In genomic region chr12:71049596-71050265, GRCm38 (mm10) we compare ENCODE assay signal across 9 mouse cellular contexts. TPM values are rescaled to one million over a fixed set of nuclear protein-coding genes. Genes with fewer than 3 reads are reported as not detected.
DNase-seq lines count a peak whose midpoint lies in the region; ATAC-seq and TF ChIP-seq lines count a peak whose summit lies in the region.
"Had no signal": no experiment of that assay in that cellular context is flagged by ENCODE, and none has a peak within 500 bp of the region (broad histone marks: within the 10 kb centered on the region; RNA-seq: fewer than 3 reads in every experiment).

No protein-coding gene starts in this region.

- H3K36me3 ChIP-seq in forebrain, embryonic 11.5 days (ENCODE audit: control insufficient read depth, insufficient read depth, low read length), result peaks cover 6% of the 10 kb centered on the region; the same call in 1 of the 2 replicates
- peaks cover 33% of the 10 kb centered on the region for H3K36me3 ChIP-seq in forebrain, embryonic 10.5 days (replicated peaks)
- H3K36me3 ChIP-seq in liver, adult 2 months (ENCODE audit: control insufficient read depth, insufficient read depth, low read length), result peaks cover 14% of the 10 kb centered on the region
- H3K36me3 ChIP-seq in liver, embryonic 12.5 days, result peaks cover 31% of the 10 kb centered on the region

- H3K9me3 ChIP-seq in forebrain, embryonic 11.5 days (ENCODE audit: control insufficient read depth, low read length), result no peaks in the 10 kb centered on the region
- H3K9me3 ChIP-seq in forebrain, embryonic 10.5 days, result no peaks in the 10 kb centered on the region
- H3K9me3 ChIP-seq in liver, embryonic 12.5 days (replicated peaks), result no peaks in the 10 kb centered on the region
- H3K9me3 ChIP-seq: embryonic facial prominence, embryonic 12.5 days had no signal

- 88% methylated on average over 10 of the region's 10 CpGs for WGBS in forebrain, embryonic 11.5 days
- 92% methylated on average over 10 of the region's 10 CpGs for WGBS in forebrain, embryonic 10.5 days
- 55% methylated on average over 10 of the region's 10 CpGs for WGBS in liver, adult 2 months
- 82% methylated on average over 10 of the region's 10 CpGs for WGBS in liver, embryonic 12.5 days (ENCODE audit: insufficient replicate concordance)

- peak overlapping the region; percentile 37 for H3K27ac ChIP-seq in forebrain, embryonic 11.5 days (ENCODE audit: low read depth, low read length)
- H3K27ac ChIP-seq in forebrain, embryonic 10.5 days, result no peak overlapping the region
- peak overlapping the region; percentile 50; the same call in 1 of the 2 replicates for H3K27ac ChIP-seq in liver, adult 2 months (replicated peaks; ENCODE audit: insufficient read depth, low read depth, low read length)
- no peak overlapping the region for H3K27ac ChIP-seq in liver, embryonic 12.5 days
- H3K27ac ChIP-seq: embryonic facial prominence, embryonic 12.5 days had no signal

- TF ChIP-seq POLR2A in liver, adult 2 months (IDR thresholded peaks at IDR 0.05; ENCODE audit: extremely low read depth, insufficient read depth, low read length), result no peak
- TF ChIP-seq POLR2A in brain, embryonic 14.5 days (IDR thresholded peaks at IDR 0.05; ENCODE audit: borderline replicate concordance, extremely low read depth, insufficient read depth, insufficient read length, poor library complexity, severe bottlenecking), result no peak

- H3K4me2 ChIP-seq in forebrain, embryonic 11.5 days (ENCODE audit: low read depth, low read length, severe bottlenecking), result 0 out of 2 replicates have a peak overlapping the region, but pooled peaks have one; percentile 26
- no peak overlapping the region for H3K4me2 ChIP-seq in liver, embryonic 12.5 days
- H3K4me2 ChIP-seq: embryonic facial prominence, embryonic 12.5 days had no signal

- H3K4me1 ChIP-seq in forebrain, embryonic 11.5 days (replicated peaks; ENCODE audit: control insufficient read depth, insufficient read depth, low read length), result peaks cover 3% of the 10 kb centered on the region; the same call in 1 of the 2 replicates
- peaks cover 10% of the 10 kb centered on the region; the same call in 1 of the 2 replicates for H3K4me1 ChIP-seq in forebrain, embryonic 10.5 days
- peaks cover 17% of the 10 kb centered on the region for H3K4me1 ChIP-seq in liver, adult 2 months (ENCODE audit: control insufficient read depth, insufficient read depth, low read length)
- peaks cover 11% of the 10 kb centered on the region for H3K4me1 ChIP-seq in liver, embryonic 12.5 days

- TF ChIP-seq CTCF in liver, adult 2 months (IDR thresholded peaks at IDR 0.05; ENCODE audit: low read depth, low read length), result no peak
- no peak for TF ChIP-seq CTCF in brain, embryonic 14.5 days (IDR thresholded peaks at IDR 0.05; ENCODE audit: borderline replicate concordance, extremely low read depth, insufficient read depth, insufficient read length)

- peak overlapping the region; percentile 15; the same call in 1 of the 2 replicates for H3K4me3 ChIP-seq in forebrain, embryonic 11.5 days (ENCODE audit: low read depth, low read length)
- H3K4me3 ChIP-seq in forebrain, embryonic 10.5 days, result no peak overlapping the region
- H3K4me3 ChIP-seq in liver, adult 2 months (ENCODE audit: insufficient read depth, low read depth, low read length), result no peak overlapping the region
- no peak overlapping the region for H3K4me3 ChIP-seq in liver, embryonic 12.5 days
- H3K4me3 ChIP-seq: embryonic facial prominence, embryonic 12.5 days had no signal

- no peak for ATAC-seq in forebrain, embryonic 11.5 days (replicated peaks; ENCODE audit: low FRiP score)
- ATAC-seq in liver, embryonic 12.5 days, result no peak
- no peak for ATAC-seq in CD4-positive, CD25-positive, alpha-beta regulatory T cell, adult 4 months

- peaks cover 4% of the 10 kb centered on the region; the same call in 1 of the 2 replicates for H3K79me2 ChIP-seq in liver, adult 2 months (ENCODE audit: control insufficient read depth, insufficient read depth, low read length)

- no peaks in the 10 kb centered on the region for H3K27me3 ChIP-seq in forebrain, embryonic 11.5 days (ENCODE audit: control insufficient read depth, insufficient read depth, low read length)
- no peaks in the 10 kb centered on the region for H3K27me3 ChIP-seq in forebrain, embryonic 10.5 days (ENCODE audit: poor library complexity, severe bottlenecking)
- no peaks in the 10 kb centered on the region for H3K27me3 ChIP-seq in liver, adult 2 months (ENCODE audit: control insufficient read depth, insufficient read depth, low read length)
- H3K27me3 ChIP-seq in liver, embryonic 12.5 days (replicated peaks), result no peaks in the 10 kb centered on the region
- H3K27me3 ChIP-seq: embryonic facial prominence, embryonic 12.5 days had no signal

- DNase-seq in forebrain, embryonic 11.5 days (ENCODE audit: low spot score), result no peak
- no peak for DNase-seq in forebrain, embryonic 10.5 days (ENCODE audit: extremely low spot score, low spot score)
- peak; percentile 33 for DNase-seq in liver, adult 2 months (ENCODE audit: extremely low read depth, low read depth, low spot score)
- peak; percentile 57 for DNase-seq in brain, embryonic 14.5 days (ENCODE audit: low read depth)
- DNase-seq in layer of hippocampus, postnatal 10 days (ENCODE audit: low spot score in 2 of 2), result peak; percentile 15 to 32
- DNase-seq in kidney, adult 9 months, result no peak

- no peak overlapping the region; the same call in 1 of the 2 replicates for H3K9ac ChIP-seq in forebrain, embryonic 11.5 days (ENCODE audit: low read length)
- no peak overlapping the region for H3K9ac ChIP-seq in liver, adult 2 months (ENCODE audit: low read depth, low read length)
- H3K9ac ChIP-seq in liver, embryonic 12.5 days, result no peak overlapping the region
- H3K9ac ChIP-seq: embryonic facial prominence, embryonic 12.5 days had no signal

RNA-seq across cellular contexts. Expression of gene Arid4a, which starts 33.9 kb away (rescaled TPM):
- 35.7 and 38.1 TPM in 2 replicates for polyA plus RNA-seq in forebrain, embryonic 11.5 days (2014; fragmentation: Nextera tagmentation; extraction: Ambion mirVana)
- polyA plus RNA-seq in forebrain, embryonic 10.5 days (2016; fragmentation: Nextera tagmentation; extraction: Ambion mirVana), result 22.7 and 28.3 TPM in 2 replicates
- total RNA-seq in liver, adult 2 months (2014; rRNA removed), result 6.6 and 6.8 TPM in 2 replicates
- 1.3 TPM in 2 replicates for polyA plus RNA-seq in liver, adult 2 months (2012; rRNA removed)
- polyA plus RNA-seq in liver, embryonic 12.5 days (2016; fragmentation: Nextera tagmentation; extraction: Ambion mirVana), result 23.4 and 24.1 TPM in 2 replicates
- 8.8 and 13.4 TPM in 2 replicates for polyA plus RNA-seq in brain, embryonic 14.5 days (2012; rRNA removed)
- total RNA-seq in layer of hippocampus, postnatal 10 days (2021), result 10 to 100 TPM; 38.4 to 39.2 TPM
- 100 to 1,000 TPM; 104 to 130 TPM for polyA plus RNA-seq in CD4-positive, CD25-positive, alpha-beta regulatory T cell, adult 4 months (2017; shearing (Covaris generic))

Comparison
In these comparisons a context has a peak if more than half of its experiments do, and no peak if none do; other contexts are left out.
1. H3K27ac ChIP-seq: peak in forebrain, embryonic 11.5 days (single experiment) and liver, adult 2 months (single experiment); none in forebrain, embryonic 10.5 days (single experiment) and liver, embryonic 12.5 days (single experiment).
2. DNase-seq: peak in liver, adult 2 months (single experiment), brain, embryonic 14.5 days (single experiment) and layer of hippocampus, postnatal 10 days (2 of 2); none in forebrain, embryonic 11.5 days (single experiment), forebrain, embryonic 10.5 days (single experiment) and kidney, adult 9 months (single experiment).